Mouse (Mus musculus) heart, embryonic 11.5 days (tissue): ENCODE data around the gene Cep95. TPM values are rescaled to one million over a fixed set of nuclear protein-coding genes. Genes with fewer than 3 reads are reported as not detected.

Source experiments
- ATAC-seq: fragments of 200-750 bp; cut with Nextera tagmentation; replicated peaks from 2 replicates; pipeline ENCODE4 v1.8.0; 2017; ENCODE audit warnings: moderate library complexity; ENCODE audit not compliant: insufficient number of reproducible peaks, low FRiP score, low TSS enrichment
- H3K27ac ChIP-seq: fragments of 300-500 bp; sonication (generic); 2 replicates; pipeline ENCODE4 v1.5.1; 2014; ENCODE audit warnings: mild to moderate bottlenecking, low read depth, low read length
- H3K27me3 ChIP-seq: fragments of 300-500 bp; sonication (generic); 2 replicates; pipeline ENCODE4 v1.6.1; 2014; ENCODE audit warnings: mild to moderate bottlenecking, low read length, mixed read lengths; ENCODE audit not compliant: control insufficient read depth, insufficient read depth
- H3K36me3 ChIP-seq: fragments of 300-500 bp; sonication (generic); 2 replicates; pipeline ENCODE4 v1.6.1; 2014; ENCODE audit warnings: mild to moderate bottlenecking, low read length, moderate library complexity, mixed read lengths; ENCODE audit not compliant: control insufficient read depth, insufficient read depth
- H3K4me1 ChIP-seq: fragments of 300-500 bp; sonication (generic); 2 replicates; pipeline ENCODE4 v1.6.1; 2014; ENCODE audit warnings: low read length; ENCODE audit not compliant: control insufficient read depth, insufficient read depth
- H3K4me2 ChIP-seq: fragments of 300-500 bp; sonication (generic); 2 replicates; pipeline ENCODE4 v1.6.1; 2014; ENCODE audit warnings: mild to moderate bottlenecking, moderate library complexity
- H3K4me3 ChIP-seq: fragments of 300-500 bp; sonication (generic); 2 replicates; pipeline ENCODE4 v1.5.1; 2014; ENCODE audit warnings: low read depth, low read length
- H3K9ac ChIP-seq: fragments of 300-500 bp; sonication (generic); 2 replicates; pipeline ENCODE4 v1.6.1; 2014; ENCODE audit warnings: mild to moderate bottlenecking, low read depth, low read length, moderate library complexity
- H3K9me3 ChIP-seq: fragments of 300-500 bp; sonication (generic); replicated peaks from 2 replicates; pipeline ENCODE4 v1.6.1; 2016; ENCODE audit warnings: low read length; ENCODE audit not compliant: control insufficient read depth
- WGBS: fragments of 180-500 bp; shearing (Covaris S2); extraction: QIAGEN DNeasy Blood & Tissue Kit; methylation state at CpG from one replicate; pipeline ENCODE4 v1.1.7; 2014; ENCODE audit not compliant: insufficient replicate concordance; 5-methylcytosine and 5-hydroxymethylcytosine counted together
- polyA plus RNA-seq: library from polyadenylated mRNA; unstranded; fragments of >200 nt; fragmentation: Nextera tagmentation; extraction: Ambion mirVana; gene quantifications from 2 replicates; pipeline ENCODE4 v1.2.1, GENCODE M21; 2014

Gene Cep95
- polyA plus RNA-seq, 1 experiment from 2014 or later = 17.0 TPM

- H3K9ac ChIP-seq = no peak overlapping the region
- no peak overlapping the region for H3K4me2 ChIP-seq
- peaks cover 40% of the 10 kb centered on the region for H3K36me3 ChIP-seq
- 92% methylated on average over 4 of the region's 4 CpGs for WGBS
- H3K9me3 ChIP-seq = no peaks in the 10 kb centered on the region
- peaks cover 22% of the 10 kb centered on the region for H3K4me1 ChIP-seq
- H3K4me3 ChIP-seq = no peak overlapping the region
- no peaks in the 10 kb centered on the region for H3K27me3 ChIP-seq
- ATAC-seq = no peak
- no peak overlapping the region for H3K27ac ChIP-seq
Observed at GRCm38 (mm10) chr11:106766611-106767162, 22.4 kb upstream of the Cep95 start.

GRCm38 (mm10) chr11:106767516-106767915, 21.5 kb upstream of the Cep95 start:
- no peaks in the 10 kb centered on the region for H3K9me3 ChIP-seq
- no peaks in the 10 kb centered on the region for H3K27me3 ChIP-seq
- H3K4me1 ChIP-seq = peaks cover 16% of the 10 kb centered on the region
- no peak for ATAC-seq
- H3K36me3 ChIP-seq = peaks cover 45% of the 10 kb centered on the region
- no peak overlapping the region for H3K4me2 ChIP-seq
- 92% methylated on average over 4 of the region's 4 CpGs for WGBS
- no peak overlapping the region for H3K9ac ChIP-seq
- H3K4me3 ChIP-seq = no peak overlapping the region
- no peak overlapping the region for H3K27ac ChIP-seq

- Histone ChIP-seq H3K9ac (no peak overlapping the region), H3K36me3 (peaks cover 65% of the 10 kb centered on the region)
- WGBS = 92% methylated on average over 9 of the region's 9 CpGs
Observed at GRCm38 (mm10) chr11:106770195-106770974, 18.7 kb upstream of the Cep95 start.

GRCm38 (mm10) chr11:106773061-106773460, 16.0 kb upstream of the Cep95 start:
- 93% methylated on average over 9 of the region's 9 CpGs for WGBS
- H3K9ac ChIP-seq = no peak overlapping the region

More at GRCm38 (mm10) chr11:106770195-106770974, 18.7 kb upstream of the Cep95 start:
- H3K4me2 ChIP-seq = no peak overlapping the region
- no peaks in the 10 kb centered on the region for H3K4me1 ChIP-seq
- no peak for ATAC-seq
- no peaks in the 10 kb centered on the region for H3K27me3 ChIP-seq
- no peak overlapping the region for H3K4me3 ChIP-seq
- no peak overlapping the region for H3K27ac ChIP-seq
- H3K9me3 ChIP-seq = no peaks in the 10 kb centered on the region

GRCm38 (mm10) chr11:106776960-106777359, 12.1 kb upstream of the Cep95 start:
- WGBS = 92% methylated on average over 4 of the region's 4 CpGs
- no peak for ATAC-seq

More at GRCm38 (mm10) chr11:106773061-106773460, 16.0 kb upstream of the Cep95 start:
- Histone ChIP-seq H3K27ac (no peak overlapping the region), H3K4me1 (0 out of 2 replicates have a peak, but pooled peaks cover 3% of the 10 kb centered on the region), H3K4me3 (no peak overlapping the region), H3K36me3 (peaks cover 49% of the 10 kb centered on the region), H3K27me3 (no peaks in the 10 kb centered on the region), H3K4me2 (no peak overlapping the region), H3K9me3 (no peaks in the 10 kb centered on the region)
- no peak for ATAC-seq

GRCm38 (mm10) chr11:106777395-106777794, 11.7 kb upstream of the Cep95 start:
- Histone ChIP-seq H3K27me3 (no peaks in the 10 kb centered on the region), H3K4me2 (no peak overlapping the region), H3K4me3 (no peak overlapping the region), H3K4me1 (0 out of 2 replicates have a peak, but pooled peaks cover 3% of the 10 kb centered on the region), H3K9ac (no peak overlapping the region), H3K27ac (no peak overlapping the region), H3K9me3 (no peaks in the 10 kb centered on the region), H3K36me3 (peaks cover 29% of the 10 kb centered on the region)
- ATAC-seq = no peak
- WGBS = 90% methylated on average over 3 of the region's 3 CpGs

More at GRCm38 (mm10) chr11:106776960-106777359, 12.1 kb upstream of the Cep95 start:
- H3K4me3 ChIP-seq = no peak overlapping the region
- H3K4me1 ChIP-seq = 0 out of 2 replicates have a peak, but pooled peaks cover 3% of the 10 kb centered on the region
- no peak overlapping the region for H3K9ac ChIP-seq
- no peak overlapping the region for H3K4me2 ChIP-seq
- H3K27me3 ChIP-seq = no peaks in the 10 kb centered on the region
- H3K36me3 ChIP-seq = peaks cover 31% of the 10 kb centered on the region
- H3K9me3 ChIP-seq = no peaks in the 10 kb centered on the region
- H3K27ac ChIP-seq = no peak overlapping the region

GRCm38 (mm10) chr11:106778132-106778531, 10.9 kb upstream of the Cep95 start:
- H3K9ac ChIP-seq = no peak overlapping the region
- no peaks in the 10 kb centered on the region for H3K27me3 ChIP-seq
- H3K4me3 ChIP-seq = peak overlapping the region; percentile 78; the same call in 1 of the 2 replicates
- 0 out of 2 replicates have a peak, but pooled peaks cover 3% of the 10 kb centered on the region for H3K4me1 ChIP-seq
- peak overlapping the region; percentile 91; the same call in 1 of the 2 replicates for H3K4me2 ChIP-seq
- no peak for ATAC-seq
- no peaks in the 10 kb centered on the region for H3K9me3 ChIP-seq
- H3K36me3 ChIP-seq = peaks cover 30% of the 10 kb centered on the region
- no peak overlapping the region for H3K27ac ChIP-seq
- whole genome bisulfite sequencing = 89% methylated on average over 7 of the region's 7 CpGs

GRCm38 (mm10) chr11:106778589-106779387, 10.3 kb upstream of the Cep95 start:
- peak overlapping the region; percentile 97 for H3K27ac ChIP-seq
- no peaks in the 10 kb centered on the region for H3K27me3 ChIP-seq
- WGBS = 3% methylated on average over 39 of the region's 39 CpGs
- 0 out of 2 replicates have a peak, but pooled peaks cover 3% of the 10 kb centered on the region for H3K4me1 ChIP-seq
- H3K9me3 ChIP-seq = no peaks in the 10 kb centered on the region
- ATAC-seq = peak; percentile 64
- peaks cover 32% of the 10 kb centered on the region for H3K36me3 ChIP-seq
- peak overlapping the region; percentile 78 for H3K4me3 ChIP-seq
- peak overlapping the region; percentile 95 for H3K9ac ChIP-seq
- peak overlapping the region; percentile 91 for H3K4me2 ChIP-seq
